Mouse (Mus musculus): Measurements from ENCODE around the gene Fthl17f. TPM values are rescaled to one million over a fixed set of nuclear protein-coding genes. Genes with fewer than 3 reads are reported as not detected.
"Not testable (repeated sequence)": the region's sequence is repeated elsewhere in the genome, so short reads cannot be mapped to it uniquely, and the experiment has no call there.

Gene Fthl17f
- total RNA-seq (2021), result not detected

- intact Hi-C loops (cut with DNase I); DNase-seq (ENCODE audit: low spot score in 2 of 2): not testable (repeated sequence)
Observed at GRCm38 (mm10) chrX:9062715-9063114, at the start of gene Fthl17f. TSS of gene Fthl17f (plus strand) at chrX:9063015.

GRCm38 (mm10) chrX:9016079-9016478, 46.7 kb upstream of the Fthl17f start:
- intact Hi-C loops (cut with DNase I), result no loop called here

DNA sequence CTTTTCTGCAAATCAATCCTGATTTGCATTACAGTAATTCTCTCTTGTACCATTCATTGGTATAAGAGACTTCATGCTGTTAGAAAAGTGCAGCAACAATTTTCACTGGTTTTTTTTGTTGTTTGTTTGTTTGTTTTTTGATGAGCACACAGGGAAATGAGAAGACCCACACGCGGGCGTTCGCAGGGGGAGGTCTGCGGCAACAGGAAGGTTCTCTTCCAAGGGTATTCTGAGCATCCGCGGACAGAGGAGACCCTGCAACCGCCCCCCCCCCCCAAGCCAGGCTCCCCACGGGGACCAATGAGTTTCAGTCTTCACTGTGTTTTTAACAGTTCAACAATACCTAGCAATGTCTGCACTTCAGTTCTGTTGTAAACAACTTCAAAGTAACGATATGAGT, 43.3 kb upstream of the Fthl17f start:
- DNase-seq (ENCODE audit: low spot score in 2 of 2), result no peak
- intact Hi-C loops (cut with DNase I), result no loop called here

More at GRCm38 (mm10) chrX:9016079-9016478, 46.7 kb upstream of the Fthl17f start:
- DNase-seq (ENCODE audit: low spot score in 2 of 2), result no peak

DNA sequence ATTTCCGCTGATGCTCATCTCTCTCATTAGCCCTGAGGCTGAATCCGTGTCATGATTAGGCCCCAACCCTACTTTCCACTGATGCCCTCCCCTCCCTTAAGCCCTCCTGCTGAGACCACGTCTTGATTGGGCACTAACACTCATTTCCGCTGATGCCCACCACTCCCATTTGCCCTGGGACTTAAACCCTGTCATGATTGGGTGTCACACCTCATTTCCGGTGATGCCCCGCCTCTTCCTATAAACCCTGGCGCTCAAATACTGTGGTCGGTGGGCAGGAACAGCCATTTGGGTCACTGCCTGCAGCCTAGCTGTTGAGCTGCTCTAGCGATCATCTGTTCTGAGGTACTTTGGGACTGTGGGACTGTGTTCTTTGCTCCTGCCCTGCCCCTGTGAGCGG, 29.6 kb upstream of the Fthl17f start, which contains the start of gene Fthl17e:
TSS of gene Fthl17e (plus strand) at position 301 of the 400 bp plus-strand sequence.
- DNase-seq (ENCODE audit: low spot score in 2 of 2); intact Hi-C loops (cut with DNase I): not testable (repeated sequence)

DNA sequence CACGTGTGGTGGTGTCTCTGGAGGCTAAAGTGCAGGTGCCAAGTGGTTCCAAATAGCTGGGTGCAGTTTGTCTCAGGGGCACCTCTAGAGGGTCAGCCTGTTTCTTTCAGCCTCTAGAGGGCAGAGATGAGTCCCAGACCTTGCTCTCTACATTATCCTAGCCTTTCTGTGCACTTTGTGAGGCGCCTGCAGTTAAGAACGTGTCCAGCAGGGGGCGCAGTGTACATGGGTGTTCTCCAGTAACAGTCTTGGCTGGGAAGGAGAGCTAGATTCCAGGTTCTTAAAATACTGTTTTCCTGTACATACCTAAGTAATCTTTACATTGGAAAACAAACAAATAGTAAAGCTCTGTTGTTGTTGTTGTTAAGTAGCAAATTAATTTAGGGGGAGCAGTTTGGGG, 21.2 kb upstream of the Fthl17f start:
- intact Hi-C loops (cut with DNase I), result not testable (repeated sequence)
- DNase-seq (ENCODE audit: low spot score in 2 of 2), result peak in 1 of 2 experiments; percentile 9

DNA sequence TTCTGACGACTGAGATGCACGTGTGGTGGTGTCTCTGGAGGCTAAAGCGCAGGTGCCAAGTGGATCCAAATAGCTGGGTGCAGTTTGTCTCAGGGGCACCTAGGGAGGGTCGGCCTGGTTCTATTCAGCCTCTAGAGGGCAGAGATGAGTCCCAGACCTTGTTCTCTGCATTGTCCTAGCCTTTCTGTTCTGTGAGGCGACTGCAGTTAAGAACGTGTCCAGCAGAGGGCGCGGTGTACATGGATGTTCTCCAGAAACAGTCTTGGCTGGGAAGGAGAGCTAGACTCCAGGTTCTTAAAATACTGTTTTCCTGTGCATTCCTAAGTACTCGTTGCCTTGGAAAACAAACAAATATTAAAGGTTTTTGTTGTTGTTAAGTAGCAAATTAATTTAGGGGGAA, 1.9 kb upstream of the Fthl17f start:
- DNase-seq (ENCODE audit: low spot score in 2 of 2), result peak; percentile 84 to 89
- intact Hi-C loops (cut with DNase I), result not testable (repeated sequence)

GRCm38 (mm10) chrX:9062101-9062500, 714 bp upstream of the Fthl17f start:
- DNase-seq (ENCODE audit: low spot score in 2 of 2), result no peak
- intact Hi-C loops (cut with DNase I), result no loop called here

DNA sequence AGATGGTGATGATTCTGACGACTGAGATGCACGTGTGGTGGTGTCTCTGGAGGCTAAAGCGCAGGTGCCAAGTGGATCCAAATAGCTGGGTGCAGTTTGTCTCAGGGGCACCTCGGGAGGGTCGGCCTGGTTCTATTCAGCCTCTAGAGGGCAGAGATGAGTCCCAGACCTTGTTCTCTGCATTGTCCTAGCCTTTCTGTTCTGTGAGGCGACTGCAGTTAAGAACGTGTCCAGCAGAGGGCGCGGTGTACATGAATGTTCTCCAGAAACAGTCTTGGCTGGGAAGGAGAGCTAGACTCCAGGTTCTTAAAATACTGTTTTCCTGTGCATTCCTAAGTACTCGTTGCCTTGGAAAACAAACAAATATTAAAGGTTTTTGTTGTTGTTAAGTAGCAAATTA, 14.9 kb downstream of the Fthl17f start:
- DNase-seq (ENCODE audit: low spot score in 2 of 2), result peak; percentile 31 to 89
- intact Hi-C loops (cut with DNase I), result not testable (repeated sequence)

- intact Hi-C loops (cut with DNase I); DNase-seq (ENCODE audit: low spot score in 2 of 2): not testable (repeated sequence)
Observed at GRCm38 (mm10) chrX:9095066-9095465, 32.3 kb downstream of the Fthl17f start.

DNA sequence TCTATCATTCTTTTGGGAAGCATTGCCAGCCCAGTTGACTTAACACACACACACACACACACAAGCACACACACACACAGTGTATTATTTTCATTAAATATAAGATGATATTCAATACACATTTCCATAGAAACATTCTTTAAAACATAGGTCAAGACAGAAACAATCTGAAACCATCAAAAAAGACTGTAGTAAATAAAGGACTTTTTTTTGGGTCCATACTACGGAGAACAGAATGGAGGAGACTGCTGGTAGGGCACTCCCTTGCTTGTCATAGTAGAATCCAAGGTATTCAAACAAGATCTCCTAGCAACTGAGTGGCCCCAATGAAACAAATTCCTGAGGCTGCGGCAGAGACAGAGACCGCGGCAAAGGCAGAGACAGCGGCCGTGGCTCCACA, 41.4 kb downstream of the Fthl17f start, which contains the start of gene 4930402K13Rik:
TSS of gene 4930402K13Rik (plus strand) at position 301 of the 400 bp plus-strand sequence.
- intact Hi-C loops (cut with DNase I), result no loop called here
- no peak for DNase-seq (ENCODE audit: low spot score in 2 of 2)

DNA sequence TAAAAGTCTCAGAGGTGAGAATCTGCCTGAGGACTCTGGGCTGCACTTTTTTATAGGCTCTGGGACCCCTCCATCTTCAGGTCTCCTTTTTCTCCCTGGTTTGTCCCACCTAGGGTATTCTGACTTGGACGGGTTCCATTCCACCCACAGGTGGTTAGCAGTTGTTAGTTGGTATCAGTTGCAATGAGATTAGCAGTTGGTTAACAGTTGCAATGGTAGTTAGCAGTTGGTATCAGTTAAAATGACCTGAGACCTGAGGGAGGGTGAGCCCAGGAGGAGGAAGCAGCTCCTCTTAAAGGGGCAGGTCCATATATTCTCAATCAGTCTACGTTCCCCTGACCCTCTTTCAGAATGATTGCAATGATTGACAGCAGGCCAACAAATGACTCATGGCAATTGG, 47.6 kb downstream of the Fthl17f start:
- DNase-seq (ENCODE audit: low spot score in 2 of 2), result no peak
- intact Hi-C loops (cut with DNase I), result no loop called here

Other genes with a start within 250 kb of the Fthl17f start
- gene Gm6592, start 219.0 kb upstream of the Fthl17f start, total RNA-seq (2021), result not detected
- gene Gm5751, start 188.8 kb upstream of the Fthl17f start, total RNA-seq (2021), result not detected
- gene B630019K06Rik, start 170.6 kb upstream of the Fthl17f start, total RNA-seq (2021), result 10 to 100 TPM; 31.8 to 34.0 TPM
- gene Fthl17b, start 100.0 kb upstream of the Fthl17f start, total RNA-seq (2021), result not detected
- gene Fthl17c, start 86.5 kb upstream of the Fthl17f start, total RNA-seq (2021), result not detected
- gene Fthl17d, start 76.3 kb upstream of the Fthl17f start, total RNA-seq (2021), result not detected
- not detected for gene Fthl17e, start 29.5 kb upstream of the Fthl17f start, total RNA-seq (2021)
- not detected for gene 4930402K13Rik, start 41.5 kb downstream of the Fthl17f start, total RNA-seq (2021)
- 1 to 10 TPM; 5.9 to 7.1 TPM for gene Lancl3, start 136.9 kb downstream of the Fthl17f start, total RNA-seq (2021)
- not detected for gene Gm14862, start 193.9 kb downstream of the Fthl17f start, total RNA-seq (2021)
- gene Xk, start 209.7 kb downstream of the Fthl17f start, total RNA-seq (2021), result 10 to 100 TPM; 13.4 to 14.3 TPM
- not detected for gene H2al1m, start 220.7 kb downstream of the Fthl17f start, total RNA-seq (2021)

Data from left cerebral cortex, postnatal 25 days (tissue).